ENCODE assay signal across 8 mouse cellular contexts in genomic region chr10:59967309-59967942, GRCm38 (mm10). TPM values are rescaled to one million over a fixed set of nuclear protein-coding genes. Genes with fewer than 3 reads are reported as not detected.
DNase-seq lines count a peak whose midpoint lies in the region; ATAC-seq and TF ChIP-seq lines count a peak whose summit lies in the region.

No protein-coding gene starts in this region.

- no peak for ATAC-seq in heart, embryonic 12.5 days (ENCODE audit: insufficient number of reproducible peaks, low FRiP score)

- no peak for TF ChIP-seq POLR2A in kidney, adult 2 months (IDR thresholded peaks at IDR 0.05; ENCODE audit: low read depth, low read length)

- peak; percentile 86 to 88 for DNase-seq in heart, adult 18-20 months
- DNase-seq in NIH3T3 (ENCODE audit: low read depth): peak; percentile 25
- peak; percentile 75 to 76 for DNase-seq in cerebellum, postnatal 10 days
- DNase-seq in kidney, adult 2 months: peak; percentile 92
- no peak for DNase-seq in right cerebral cortex, postnatal 36 days (ENCODE audit: low spot score in 2 of 2)
- DNase-seq in thymus, postnatal 14 days: no peak
- no peak for DNase-seq in spleen, postnatal 36 days (ENCODE audit: low spot score in 2 of 2)

- H3K9ac ChIP-seq in heart, embryonic 12.5 days: no peak overlapping the region

- H3K27ac ChIP-seq in heart, embryonic 12.5 days (ENCODE audit: poor library complexity, severe bottlenecking): no peak overlapping the region
- no peak overlapping the region for H3K27ac ChIP-seq in kidney, adult 2 months (ENCODE audit: insufficient read depth, low read depth, low read length)

- H3K36me3 ChIP-seq in heart, embryonic 12.5 days: no peaks in the 10 kb centered on the region
- no peaks in the 10 kb centered on the region for H3K36me3 ChIP-seq in kidney, adult 2 months (ENCODE audit: control insufficient read depth, insufficient read depth, low read length)

- TF ChIP-seq CTCF in kidney, adult 2 months (conservative IDR thresholded peaks at IDR 0.05; ENCODE audit: insufficient read depth, insufficient read length, low read depth, low read length): no peak

- H3K9me3 ChIP-seq in heart, embryonic 12.5 days (replicated peaks): 0 out of 2 replicates have a peak, but pooled peaks cover 4% of the 10 kb centered on the region

- no peak overlapping the region for H3K4me3 ChIP-seq in heart, embryonic 12.5 days
- H3K4me3 ChIP-seq in kidney, adult 2 months (ENCODE audit: insufficient read depth, low read depth, low read length): no peak overlapping the region

- 0 out of 2 replicates have a peak, but pooled peaks cover 3% of the 10 kb centered on the region for H3K27me3 ChIP-seq in heart, embryonic 12.5 days (replicated peaks)
- H3K27me3 ChIP-seq in kidney, adult 2 months (replicated peaks; ENCODE audit: control insufficient read depth, insufficient read depth, low read length): no peaks in the 10 kb centered on the region

- no peak overlapping the region for H3K4me2 ChIP-seq in heart, embryonic 12.5 days

- H3K4me1 ChIP-seq in heart, embryonic 12.5 days (replicated peaks): peaks cover 33% of the 10 kb centered on the region
- H3K4me1 ChIP-seq in kidney, adult 2 months (ENCODE audit: control insufficient read depth, insufficient read depth, low read length): peaks cover 16% of the 10 kb centered on the region; the same call in 1 of the 2 replicates

- WGBS in heart, embryonic 12.5 days: 80% methylated on average over 6 of the region's 6 CpGs
- WGBS in kidney, adult 2 months: 52% methylated on average over 6 of the region's 6 CpGs

RNA-seq across cellular contexts. Expression of gene Ddit4, which starts 15.8 kb away (rescaled TPM):
- total RNA-seq in heart, adult 18-20 months (2021): 100 to 1,000 TPM; 158 to 190 TPM
- 23.9 and 25.7 TPM in 2 replicates for polyA plus RNA-seq in heart, embryonic 12.5 days (2016; fragmentation: Nextera tagmentation; extraction: Ambion mirVana)
- polyA plus RNA-seq in kidney, adult 2 months (2012; rRNA removed): 21.1 and 21.6 TPM in 2 replicates

RNA-seq across cellular contexts. Expression of gene Ascc1, which starts 35.2 kb away (rescaled TPM):
- total RNA-seq in heart, adult 18-20 months (2021): 10 to 100 TPM; 23.2 to 25.9 TPM
- 33.2 and 33.8 TPM in 2 replicates for polyA plus RNA-seq in heart, embryonic 12.5 days (2016; fragmentation: Nextera tagmentation; extraction: Ambion mirVana)
- polyA plus RNA-seq in kidney, adult 2 months (2012; rRNA removed): 106 and 132 TPM in 2 replicates

RNA-seq across cellular contexts. Expression of gene Anapc16, which starts 35.5 kb away (rescaled TPM):
- total RNA-seq in heart, adult 18-20 months (2021): 10 to 100 TPM; 73.8 to 84.0 TPM
- polyA plus RNA-seq in heart, embryonic 12.5 days (2016; fragmentation: Nextera tagmentation; extraction: Ambion mirVana): 79.4 and 84.7 TPM in 2 replicates
- 84.8 and 100 TPM in 2 replicates for polyA plus RNA-seq in kidney, adult 2 months (2012; rRNA removed)

Comparison
In these comparisons a context has a peak if more than half of its experiments do, and no peak if none do; other contexts are left out.
1. DNase-seq: peak in heart, adult 18-20 months (2 of 2), NIH3T3 (single experiment), cerebellum, postnatal 10 days (2 of 2) and kidney, adult 2 months (single experiment); none in right cerebral cortex, postnatal 36 days (0 of 2), thymus, postnatal 14 days (single experiment) and spleen, postnatal 36 days (0 of 2).